Mouse (Mus musculus): ENCODE data around the gene Mtcl1.

DNA sequence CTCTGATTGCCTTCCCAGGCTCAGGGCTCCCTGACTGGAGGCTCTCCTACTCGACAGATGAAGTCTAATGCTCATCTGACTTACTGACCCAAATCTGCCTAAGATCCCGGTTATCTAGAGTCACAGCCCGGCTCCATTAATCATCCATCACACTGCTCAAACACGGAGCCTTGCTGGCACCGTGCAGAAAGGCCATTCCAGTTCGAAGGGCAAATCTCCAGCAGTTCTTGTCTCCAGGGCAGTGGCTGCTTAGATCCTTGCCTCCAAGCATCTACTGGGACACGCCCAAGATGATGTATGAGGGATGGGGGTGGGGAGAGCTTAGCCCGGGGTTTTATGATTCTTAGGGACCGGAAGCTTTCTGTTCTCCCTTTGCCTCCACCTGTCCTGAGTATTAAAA is 55.0 kb downstream of the Mtcl1 start:
- TF ChIP-seq POLR2A (IDR thresholded peaks at IDR 0.05; ENCODE audit: control insufficient read depth, extremely low read depth, insufficient read depth, low read length, poor library complexity): no peak
- no peak for TF ChIP-seq CTCF (IDR thresholded peaks at IDR 0.05; ENCODE audit: borderline replicate concordance, control insufficient read depth, extremely low read depth, insufficient read depth, low read length, poor library complexity)
